Mouse (Mus musculus): ENCODE measurements around the gene Haus6.

DNA sequence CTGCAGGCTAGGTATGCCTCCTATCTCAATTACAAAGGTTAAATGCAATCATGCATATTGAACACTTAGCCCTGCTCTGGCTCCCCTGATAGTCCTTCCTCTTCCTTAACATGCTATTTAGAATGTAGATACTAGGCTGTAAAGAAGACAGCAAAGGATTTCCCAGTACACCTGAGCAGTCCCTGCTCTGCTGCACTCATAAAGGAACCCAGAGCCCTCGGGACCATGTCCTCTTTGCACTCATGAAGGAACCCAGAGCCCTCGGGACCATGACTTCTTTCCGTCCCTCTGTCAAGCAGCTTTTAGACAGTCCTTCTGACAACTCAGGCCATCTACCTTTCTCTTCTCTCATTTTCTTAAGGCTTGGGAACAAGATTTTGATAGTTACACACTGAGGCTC, 31.3 kb downstream of the Haus6 start:
- TF ChIP-seq JUND (conservative IDR thresholded peaks at IDR 0.05; ENCODE audit: low read depth, low read length) (no peak), EP300 (IDR thresholded peaks at IDR 0.05; ENCODE audit: low read length) (no peak), CHD2 (IDR thresholded peaks at IDR 0.05; ENCODE audit: low read length) (no peak), NRF1 (IDR thresholded peaks at IDR 0.05; ENCODE audit: low read depth, low read length) (no peak), MAFK (IDR thresholded peaks at IDR 0.05; ENCODE audit: insufficient replicate concordance, low read length) (no peak), ZC3H11A (IDR thresholded peaks at IDR 0.05; ENCODE audit: low read depth, low read length) (no peak), E2F4 (IDR thresholded peaks at IDR 0.05; ENCODE audit: insufficient replicate concordance, low read depth, low read length) (no peak), POLR2A (IDR thresholded peaks at IDR 0.05; ENCODE audit: low read depth, low read length) (no peak), ZNF384 (IDR thresholded peaks at IDR 0.05; ENCODE audit: low read depth, low read length) (no peak), CTCF (conservative IDR thresholded peaks at IDR 0.05 in 1 of 2, IDR thresholded peaks at IDR 0.05 in 1 of 2; ENCODE audit: low read depth in 2 of 2, low read length in 2 of 2) (no peak), JUN (IDR thresholded peaks at IDR 0.05; ENCODE audit: insufficient read depth, low read depth, low read length) (no peak), ZKSCAN1 (IDR thresholded peaks at IDR 0.05; ENCODE audit: borderline replicate concordance, low read depth, low read length) (no peak), TCF12 (IDR thresholded peaks at IDR 0.05; ENCODE audit: low read depth, low read length) (no peak), MAX (IDR thresholded peaks at IDR 0.05; ENCODE audit: low read length) (no peak)

All from CH12.LX (cell line).